Mouse (Mus musculus) midbrain, embryonic 13.5 days (tissue): ENCODE results near the gene Atrip. TPM values are rescaled to one million over a fixed set of nuclear protein-coding genes. Genes with fewer than 3 reads are reported as not detected.

Experiments
- ATAC-seq: fragments of 200-750 bp; cut with Nextera tagmentation; 2 replicates; pipeline ENCODE4 v1.8.0; 2017; ENCODE audit warnings: mild to moderate bottlenecking, moderate TSS enrichment, moderate library complexity
- H3K27ac ChIP-seq: fragments of 300-500 bp; sonication (generic); 2 replicates; pipeline ENCODE4 v1.5.1; 2015; ENCODE audit warnings: inconsistent platforms, mild to moderate bottlenecking, moderate library complexity
- H3K27me3 ChIP-seq: fragments of 300-500 bp; sonication (generic); 2 replicates; pipeline ENCODE4 v1.6.1; 2015; ENCODE audit warnings: mild to moderate bottlenecking, inconsistent platforms
- H3K36me3 ChIP-seq: fragments of 300-500 bp; sonication (generic); 2 replicates; pipeline ENCODE4 v1.6.1; 2015; ENCODE audit warnings: mild to moderate bottlenecking, inconsistent platforms
- H3K4me1 ChIP-seq: fragments of 300-500 bp; sonication (generic); replicated peaks from 2 replicates; pipeline ENCODE4 v1.6.1; 2015; ENCODE audit warnings: inconsistent platforms
- H3K4me2 ChIP-seq: fragments of 300-500 bp; sonication (generic); replicated peaks from 2 replicates; pipeline ENCODE4 v1.6.1; 2015; ENCODE audit warnings: moderate library complexity, mild to moderate bottlenecking, inconsistent platforms
- H3K4me3 ChIP-seq: fragments of 300-500 bp; sonication (generic); replicated peaks from 2 replicates; pipeline ENCODE4 v1.5.1; 2015; ENCODE audit warnings: mild to moderate bottlenecking, inconsistent platforms
- H3K9ac ChIP-seq: fragments of 300-500 bp; sonication (generic); replicated peaks from 2 replicates; pipeline ENCODE4 v1.6.1; 2015; ENCODE audit warnings: mild to moderate bottlenecking, inconsistent platforms
- H3K9me3 ChIP-seq: fragments of 300-500 bp; sonication (generic); 2 replicates; pipeline ENCODE4 v1.6.1; 2016; ENCODE audit warnings: mild to moderate bottlenecking, inconsistent platforms
- WGBS: fragments of 180-500 bp; shearing (Covaris S2); methylation state at CpG from one replicate; pipeline ENCODE4 v1.1.7; 2015; 5-methylcytosine and 5-hydroxymethylcytosine counted together
- polyA plus RNA-seq: library from polyadenylated mRNA; unstranded; fragments of >200 nt; fragmentation: Nextera tagmentation; extraction: Ambion mirVana; gene quantifications from 2 replicates; pipeline ENCODE4 v1.2.1, GENCODE M21; 2015

Gene Atrip
- polyA plus RNA-seq, 1 experiment from 2014 or later, result 31.0 TPM

- Histone ChIP-seq H3K27ac (peak within 1 kb of the TSS; percentile 67), H3K9ac (peak within 1 kb of the TSS; percentile 88), H3K4me3 (peak within 1 kb of the TSS; percentile 82), H3K36me3 (peaks cover 27% of the 10 kb centered on the region), H3K27me3 (no peaks in the 10 kb centered on the region), H3K4me1 (peaks cover 28% of the 10 kb centered on the region), H3K9me3 (no peaks in the 10 kb centered on the region), H3K4me2 (peak within 1 kb of the TSS; percentile 98)
- WGBS, result under 1% methylated on average over 37 of the region's 37 CpGs
- ATAC-seq, result peak; percentile 98
Measured at GRCm38 (mm10) chr9:109082124-109082800, 8.3 kb upstream of the Atrip start, which contains the start of the genes Ccdc51 and Tma7. TSS of gene Ccdc51 (plus strand) at chr9:109082493. TSS of gene Tma7 (minus strand) at chr9:109082587.

GRCm38 (mm10) chr9:109081749-109082123 lies 7.8 kb upstream of the Atrip start:
- H3K9ac ChIP-seq, result peak overlapping the region; percentile 88
- peak overlapping the region; percentile 67; the same call in 1 of the 2 replicates for H3K27ac ChIP-seq
- peaks cover 28% of the 10 kb centered on the region for H3K4me1 ChIP-seq
- peak overlapping the region; percentile 98 for H3K4me2 ChIP-seq
- peak overlapping the region; percentile 82 for H3K4me3 ChIP-seq
- ATAC-seq, result peak; percentile 32
- H3K36me3 ChIP-seq, result peaks cover 27% of the 10 kb centered on the region
- no peaks in the 10 kb centered on the region for H3K27me3 ChIP-seq
- 6% methylated on average over 11 of the region's 11 CpGs for WGBS
- no peaks in the 10 kb centered on the region for H3K9me3 ChIP-seq

GRCm38 (mm10) chr9:109080516-109080915 lies 6.6 kb upstream of the Atrip start:
- no peaks in the 10 kb centered on the region for H3K9me3 ChIP-seq
- peaks cover 27% of the 10 kb centered on the region for H3K36me3 ChIP-seq
- no peaks in the 10 kb centered on the region for H3K27me3 ChIP-seq
- no peak for ATAC-seq
- 96% methylated on average over 3 of the region's 3 CpGs for WGBS
- peak overlapping the region; percentile 98; the same call in 1 of the 2 replicates for H3K4me2 ChIP-seq
- H3K9ac ChIP-seq, result no peak overlapping the region
- no peak overlapping the region for H3K27ac ChIP-seq
- no peak overlapping the region for H3K4me3 ChIP-seq
- H3K4me1 ChIP-seq, result peaks cover 28% of the 10 kb centered on the region

GRCm38 (mm10) chr9:109068095-109068735 lies 5.7 kb downstream of the Atrip start:
- Histone ChIP-seq H3K36me3 (peaks cover 81% of the 10 kb centered on the region), H3K27ac (no peak overlapping the region), H3K9me3 (no peaks in the 10 kb centered on the region), H3K4me2 (no peak overlapping the region), H3K27me3 (no peaks in the 10 kb centered on the region), H3K4me1 (peaks cover 15% of the 10 kb centered on the region), H3K4me3 (no peak overlapping the region), H3K9ac (no peak overlapping the region)
- ATAC-seq, result no peak
- WGBS, result 93% methylated on average over 3 of the region's 3 CpGs

GRCm38 (mm10) chr9:109060898-109061295 lies 13.0 kb downstream of the Atrip start:
- H3K9ac ChIP-seq, result no peak overlapping the region
- H3K36me3 ChIP-seq, result peaks cover 86% of the 10 kb centered on the region
- no peaks in the 10 kb centered on the region for H3K9me3 ChIP-seq
- 92% methylated on average over 5 of the region's 5 CpGs for WGBS
- H3K4me3 ChIP-seq, result no peak overlapping the region
- H3K27me3 ChIP-seq, result no peaks in the 10 kb centered on the region
- ATAC-seq, result no peak
- peaks cover 14% of the 10 kb centered on the region for H3K4me1 ChIP-seq
- no peak overlapping the region for H3K4me2 ChIP-seq
- no peak overlapping the region for H3K27ac ChIP-seq

GRCm38 (mm10) chr9:109060184-109060897 lies 13.6 kb downstream of the Atrip start:
- Histone ChIP-seq H3K9ac (no peak overlapping the region; the same call in 1 of the 2 replicates), H3K27me3 (no peaks in the 10 kb centered on the region), H3K4me2 (no peak overlapping the region), H3K4me1 (peaks cover 15% of the 10 kb centered on the region), H3K9me3 (no peaks in the 10 kb centered on the region), H3K36me3 (peaks cover 80% of the 10 kb centered on the region), H3K27ac (no peak overlapping the region), H3K4me3 (no peak overlapping the region)
- WGBS, result 93% methylated on average over 16 of the region's 16 CpGs
- peak; percentile 22 for ATAC-seq

- H3K4me1 ChIP-seq, result peaks cover 24% of the 10 kb centered on the region
- WGBS, result 25% methylated on average over 15 of the region's 15 CpGs
- no peaks in the 10 kb centered on the region for H3K27me3 ChIP-seq
- peak within 1 kb of the TSS; percentile 35 for H3K4me3 ChIP-seq
- peak within 1 kb of the TSS; percentile 69 for H3K9ac ChIP-seq
- no peaks in the 10 kb centered on the region for H3K9me3 ChIP-seq
- H3K36me3 ChIP-seq, result peaks cover 70% of the 10 kb centered on the region
- peak within 1 kb of the TSS; percentile 57 for H3K4me2 ChIP-seq
- ATAC-seq, result peak; percentile 67
- peak within 1 kb of the TSS; percentile 80 for H3K27ac ChIP-seq
Measured at GRCm38 (mm10) chr9:109059136-109059903, 14.6 kb downstream of the Atrip start, which contains the start of gene Trex1. TSS of gene Trex1 (minus strand) at chr9:109059734.

GRCm38 (mm10) chr9:109058006-109058765 lies 15.7 kb downstream of the Atrip start:
- peak overlapping the region; percentile 57; the same call in 1 of the 2 replicates for H3K4me2 ChIP-seq
- H3K9ac ChIP-seq, result peak overlapping the region; percentile 69

GRCm38 (mm10) chr9:109057543-109057942 lies 16.4 kb downstream of the Atrip start:
- ATAC-seq, result no peak
- Histone ChIP-seq H3K4me1 (peaks cover 25% of the 10 kb centered on the region), H3K27ac (no peak overlapping the region), H3K4me3 (no peak overlapping the region), H3K36me3 (peaks cover 53% of the 10 kb centered on the region), H3K4me2 (no peak overlapping the region), H3K27me3 (no peaks in the 10 kb centered on the region), H3K9me3 (no peaks in the 10 kb centered on the region), H3K9ac (no peak overlapping the region)
- WGBS, result 95% methylated on average over 5 of the region's 5 CpGs

More at GRCm38 (mm10) chr9:109058006-109058765, 15.7 kb downstream of the Atrip start:
- no peaks in the 10 kb centered on the region for H3K27me3 ChIP-seq
- peaks cover 25% of the 10 kb centered on the region for H3K4me1 ChIP-seq
- no peak for ATAC-seq
- H3K9me3 ChIP-seq, result no peaks in the 10 kb centered on the region
- WGBS, result 95% methylated on average over 19 of the region's 19 CpGs
- H3K4me3 ChIP-seq, result no peak overlapping the region
- H3K27ac ChIP-seq, result no peak overlapping the region
- H3K36me3 ChIP-seq, result peaks cover 59% of the 10 kb centered on the region

- Histone ChIP-seq H3K4me1 (peaks cover 25% of the 10 kb centered on the region), H3K27me3 (no peaks in the 10 kb centered on the region), H3K4me3 (no peak overlapping the region), H3K9me3 (no peaks in the 10 kb centered on the region), H3K36me3 (peaks cover 48% of the 10 kb centered on the region), H3K9ac (no peak overlapping the region), H3K27ac (no peak overlapping the region), H3K4me2 (no peak overlapping the region)
- ATAC-seq, result no peak
- WGBS, result 92% methylated on average over 4 of the region's 4 CpGs
Measured at GRCm38 (mm10) chr9:109056916-109057315, 17.0 kb downstream of the Atrip start.
